Mouse (Mus musculus): ENCODE results near the gene Osbpl3.

The Osbpl3 gene

DNA sequence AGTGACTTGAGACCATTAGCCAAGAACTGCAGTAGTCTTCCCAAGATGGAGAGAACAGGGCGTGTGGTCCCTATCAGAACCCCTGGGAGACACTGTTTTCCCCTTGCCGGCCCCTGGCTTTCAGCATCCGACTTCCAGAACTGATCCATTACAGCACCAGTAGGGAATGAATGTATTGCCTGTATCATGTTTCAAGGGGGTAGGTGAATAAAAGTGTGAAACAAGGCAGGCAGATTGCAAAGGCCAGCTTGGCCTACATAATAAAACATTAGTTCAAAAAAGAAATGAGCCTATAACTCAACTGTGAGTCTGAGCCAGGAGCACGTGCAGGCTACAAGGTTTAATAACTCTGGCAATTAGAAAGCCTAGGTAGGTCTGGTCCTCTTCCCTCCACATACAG lies 52.5 kb downstream of the Osbpl3 start:
- no peak for DNase-seq (ENCODE audit: low spot score in 2 of 2)

DNA sequence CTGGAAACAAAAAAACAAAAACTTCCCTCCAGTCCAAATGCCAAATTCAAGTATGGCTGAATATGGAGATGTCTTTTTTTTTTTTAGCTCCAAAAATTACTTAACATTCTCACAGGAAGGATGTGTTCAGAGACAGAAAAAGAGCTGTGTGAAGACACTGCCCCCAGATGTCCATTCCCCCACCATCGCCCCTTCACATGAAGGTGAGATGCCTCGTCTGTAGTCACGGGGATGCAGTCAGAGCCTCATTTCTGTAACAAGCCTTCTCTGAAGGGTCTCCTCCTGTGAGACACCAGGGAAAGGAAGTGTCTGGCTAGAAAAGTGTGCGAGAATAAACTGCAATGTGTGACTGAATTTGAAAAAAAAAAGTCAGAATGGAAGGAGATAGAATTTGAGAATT lies 53.1 kb downstream of the Osbpl3 start:
- DNase-seq (ENCODE audit: low spot score in 2 of 2): no peak

DNA sequence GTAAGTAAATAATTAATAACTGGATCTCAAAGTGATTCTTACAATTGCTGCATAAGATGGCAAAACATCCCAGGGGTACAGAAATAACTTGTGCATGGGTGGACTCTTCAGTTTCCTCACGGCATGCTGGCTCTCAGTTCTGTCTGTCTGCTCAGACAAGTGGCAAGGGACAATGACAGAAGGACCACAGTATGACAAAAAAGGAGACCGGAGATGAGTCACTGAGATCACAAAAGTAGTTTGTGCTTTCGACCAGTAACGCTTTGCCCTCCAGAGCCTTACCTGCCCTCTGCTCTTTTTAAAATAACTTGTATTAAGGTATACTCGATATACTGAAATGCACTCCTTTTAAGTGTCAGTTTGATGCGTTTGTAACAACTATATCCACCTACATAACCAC lies 55.8 kb downstream of the Osbpl3 start:
- DNase-seq (ENCODE audit: low spot score in 2 of 2): no peak

DNA sequence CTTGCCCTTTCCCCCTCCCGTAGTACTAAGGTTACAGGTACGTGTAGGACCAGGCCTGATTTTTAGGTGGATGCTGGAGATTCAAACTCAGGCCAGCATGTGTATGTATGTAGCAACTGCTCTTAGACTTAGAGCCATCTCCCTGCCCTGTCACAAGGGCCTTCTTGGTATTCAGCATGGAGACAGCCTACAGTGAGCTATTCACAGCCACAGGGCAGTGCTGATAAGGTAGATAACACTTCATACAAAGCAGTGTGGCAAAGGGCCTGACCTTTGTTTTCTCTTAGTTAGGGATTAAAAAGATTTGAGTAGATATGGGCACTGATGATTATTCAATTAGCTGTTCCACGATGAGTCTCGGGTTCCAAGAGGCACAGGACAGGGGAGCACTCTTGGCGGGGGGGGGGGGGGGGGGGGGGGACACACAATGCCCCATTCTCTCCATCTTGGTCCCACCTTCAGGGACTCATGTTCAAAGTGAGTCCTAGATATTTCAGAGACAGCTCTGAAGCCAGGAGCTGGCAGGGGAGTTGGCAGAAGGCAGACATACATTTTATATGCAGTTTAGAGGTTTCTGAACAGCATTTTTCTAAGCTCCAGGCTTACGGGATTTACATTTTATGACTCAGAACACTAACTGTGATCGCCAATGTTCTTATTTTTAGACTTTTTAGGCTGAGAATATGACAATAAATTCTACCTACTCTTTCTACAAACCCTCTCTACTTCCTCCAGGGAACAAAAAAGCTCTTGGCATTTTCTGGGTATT lies 56.4 kb downstream of the Osbpl3 start:
- no peak for DNase-seq (ENCODE audit: low spot score in 2 of 2)

DNA sequence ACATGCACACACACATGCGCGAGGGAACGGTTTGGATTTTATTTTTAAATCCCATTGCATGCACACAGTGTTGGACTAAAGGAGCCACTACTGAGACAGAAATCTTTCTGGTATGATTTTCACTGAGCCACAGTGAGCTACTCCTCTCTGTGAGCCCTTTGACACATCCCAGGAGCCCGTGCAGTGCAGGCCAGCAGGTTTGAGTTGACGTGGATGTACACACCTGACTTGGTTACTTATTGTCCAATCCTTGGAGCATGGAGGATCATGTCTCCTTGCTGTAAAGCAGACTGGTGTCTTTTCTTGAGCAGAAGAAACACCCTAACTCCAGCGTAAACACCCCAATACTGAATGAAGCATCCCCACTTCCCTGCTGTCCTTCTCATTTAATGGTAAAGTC lies 57.7 kb downstream of the Osbpl3 start:
- no peak for DNase-seq (ENCODE audit: low spot score in 2 of 2)

DNA sequence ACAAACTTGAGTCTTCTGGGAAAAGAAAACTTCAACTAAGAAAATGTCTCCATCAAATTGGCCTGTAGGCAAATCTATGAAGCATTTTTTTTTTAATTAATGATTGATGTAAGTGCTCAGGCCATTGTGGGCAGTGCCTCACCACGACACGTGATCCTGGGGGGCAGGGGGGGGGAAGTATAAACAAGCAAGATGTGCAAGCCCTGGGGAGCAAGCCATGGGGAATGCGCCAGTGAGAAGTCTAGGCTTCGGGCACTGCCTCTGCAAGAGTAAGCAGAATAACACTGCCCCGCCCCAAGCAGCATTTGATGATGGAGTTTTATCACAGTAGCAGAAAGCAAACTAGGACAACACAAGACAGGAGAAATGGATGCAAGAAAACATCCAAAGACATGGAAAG lies 58.9 kb downstream of the Osbpl3 start:
- no peak for DNase-seq (ENCODE audit: low spot score in 2 of 2)

DNA sequence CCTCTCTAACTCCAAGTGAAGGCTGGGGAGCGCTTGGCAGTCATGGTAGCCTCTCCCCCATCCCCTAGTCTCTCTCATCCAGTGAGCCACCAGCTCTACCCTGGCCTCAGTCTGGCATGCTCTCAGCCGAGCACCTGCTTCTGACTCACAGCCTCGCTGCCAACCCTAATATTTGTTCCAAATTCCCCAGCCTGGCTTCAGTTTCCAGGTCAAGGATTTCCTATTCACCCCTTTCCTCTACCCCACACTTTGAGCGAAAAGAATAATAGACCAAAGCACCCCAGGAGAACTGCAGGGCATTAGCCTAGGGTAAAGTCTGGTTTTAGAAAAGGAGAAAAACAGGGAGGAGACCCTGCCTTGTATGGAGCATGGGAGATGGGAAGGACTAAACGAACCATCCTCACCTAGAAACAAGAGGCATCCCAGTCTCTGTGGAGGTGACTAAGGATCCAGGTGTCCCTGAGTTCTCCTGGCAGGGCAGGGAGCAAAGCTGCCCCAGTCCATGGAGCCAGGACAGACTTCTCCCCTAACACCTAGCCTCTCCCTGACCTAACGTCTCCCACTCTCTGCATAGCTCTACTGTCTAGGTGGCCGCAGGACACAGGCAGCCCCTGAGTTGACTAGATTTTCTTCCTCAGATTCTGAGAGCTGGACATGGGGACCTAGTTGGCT lies 60.2 kb downstream of the Osbpl3 start:
- no peak for DNase-seq (ENCODE audit: low spot score in 2 of 2)

DNA sequence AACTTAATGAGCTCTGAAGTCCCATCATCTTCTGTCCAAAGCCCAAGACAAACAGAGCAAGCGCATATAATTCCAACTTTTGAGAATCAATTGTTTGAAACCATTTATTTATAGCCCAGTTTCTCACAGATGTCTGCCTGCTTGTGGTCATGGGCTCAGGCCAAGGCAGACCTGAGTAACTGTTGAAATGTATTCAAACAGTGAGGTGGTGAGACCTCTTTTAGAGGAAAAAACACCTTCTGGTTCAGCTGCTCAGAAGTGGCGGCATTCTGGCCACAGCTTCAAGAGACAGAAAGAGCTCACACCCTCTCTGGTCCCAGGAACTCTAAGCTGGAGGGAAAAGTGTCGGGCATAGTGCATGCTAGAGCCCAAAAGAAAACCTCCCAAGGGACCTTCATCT lies 61.6 kb downstream of the Osbpl3 start:
- no peak for DNase-seq (ENCODE audit: low spot score in 2 of 2)

DNA sequence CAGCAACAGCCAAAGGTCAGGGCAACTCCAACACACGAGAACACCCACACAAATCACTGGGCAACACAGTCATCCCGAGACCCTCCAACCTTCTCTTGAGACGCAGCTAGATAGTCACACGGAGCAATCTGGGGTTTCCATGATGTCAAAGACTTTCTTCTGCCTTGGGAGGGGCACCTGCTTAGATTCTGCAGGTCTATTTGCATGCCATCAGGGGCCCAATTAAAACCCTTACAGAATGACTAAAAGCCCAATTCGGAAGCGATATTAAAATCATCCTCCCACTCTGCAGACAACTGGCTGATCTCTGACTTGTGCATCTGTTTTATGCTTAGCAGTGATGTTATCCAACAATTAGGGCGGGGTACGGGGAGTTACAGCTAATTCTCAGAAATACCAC lies 62.0 kb downstream of the Osbpl3 start:
- no peak for DNase-seq (ENCODE audit: low spot score in 2 of 2)

DNA sequence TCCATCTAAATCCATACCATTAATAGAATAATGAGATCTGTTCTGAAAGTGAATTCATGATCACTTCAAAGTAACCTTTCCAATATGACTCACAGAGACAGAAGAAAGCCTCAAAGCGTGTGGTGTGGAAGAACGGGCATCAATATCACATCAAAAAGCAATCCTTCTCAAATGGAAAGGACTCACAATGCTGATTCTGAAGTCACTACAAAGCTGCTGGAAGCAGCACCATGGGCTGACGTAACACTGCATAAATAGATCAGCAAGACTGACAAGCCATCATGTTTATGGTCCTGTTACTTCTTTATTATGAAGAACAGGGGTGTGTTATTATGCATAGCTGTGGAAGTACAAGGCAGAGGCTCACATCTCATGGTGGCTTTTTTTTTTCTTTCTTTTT lies 64.0 kb downstream of the Osbpl3 start:
- DNase-seq (ENCODE audit: low spot score in 2 of 2): no peak

DNA sequence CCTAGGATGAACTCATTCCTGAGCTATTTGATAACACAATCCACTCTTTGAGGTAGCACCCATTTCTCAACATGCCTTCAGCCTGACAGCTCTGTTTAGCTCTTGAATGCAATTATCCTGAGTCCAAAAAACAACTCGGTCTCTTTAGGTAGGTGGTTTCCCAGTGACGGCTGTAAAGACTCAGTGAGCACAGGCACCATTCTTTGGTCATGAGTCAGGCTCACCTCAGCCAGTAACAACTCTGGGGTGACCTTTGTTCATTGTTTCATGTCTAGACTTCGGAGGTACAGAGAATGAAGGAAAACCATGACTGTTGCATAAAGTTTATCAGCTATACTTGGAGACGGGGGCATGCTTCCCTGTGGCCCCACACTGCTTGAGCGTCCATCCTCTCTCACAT lies 65.7 kb downstream of the Osbpl3 start:
- no peak for DNase-seq (ENCODE audit: low spot score in 2 of 2)

DNA sequence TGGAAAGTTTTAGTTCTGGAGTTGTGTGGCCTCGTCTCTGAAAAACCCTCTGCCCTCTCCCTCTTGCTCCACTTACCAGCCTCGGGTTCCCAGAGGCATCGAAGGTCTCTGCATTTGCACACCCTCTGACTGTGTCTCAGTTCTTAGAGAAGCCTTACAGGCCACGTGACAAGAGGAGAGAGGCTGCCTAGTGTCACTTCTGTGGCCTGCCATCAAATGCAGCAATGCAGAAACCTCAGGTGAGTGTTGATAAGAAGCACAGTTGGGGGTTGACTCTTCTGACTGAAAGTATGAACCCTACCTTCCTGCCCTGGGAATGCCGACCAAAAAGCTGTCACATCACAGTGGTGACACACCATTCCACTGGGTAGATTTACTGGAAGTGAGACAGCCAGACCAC lies 68.4 kb downstream of the Osbpl3 start:
- no peak for DNase-seq (ENCODE audit: low spot score in 2 of 2)

DNA sequence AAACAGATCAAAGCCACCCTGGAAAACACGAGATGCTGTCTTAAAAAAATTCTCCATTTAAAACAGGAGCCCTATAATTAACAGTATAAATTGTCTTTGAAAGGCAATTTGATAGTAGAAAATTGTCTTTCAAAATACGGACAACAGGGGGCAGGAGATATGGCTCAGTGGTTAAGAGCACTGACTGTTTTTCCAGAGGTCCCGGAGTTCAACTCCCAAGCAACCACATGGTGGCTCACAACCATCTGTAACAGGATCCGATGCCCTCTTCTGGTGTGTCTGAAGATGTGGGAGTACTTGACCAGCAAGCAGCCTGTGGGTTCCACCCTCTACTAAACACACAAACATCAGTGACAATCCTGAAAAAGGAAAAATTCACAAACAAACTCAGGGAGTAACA lies 69.5 kb downstream of the Osbpl3 start:
- no peak for DNase-seq (ENCODE audit: low spot score in 2 of 2)

DNA sequence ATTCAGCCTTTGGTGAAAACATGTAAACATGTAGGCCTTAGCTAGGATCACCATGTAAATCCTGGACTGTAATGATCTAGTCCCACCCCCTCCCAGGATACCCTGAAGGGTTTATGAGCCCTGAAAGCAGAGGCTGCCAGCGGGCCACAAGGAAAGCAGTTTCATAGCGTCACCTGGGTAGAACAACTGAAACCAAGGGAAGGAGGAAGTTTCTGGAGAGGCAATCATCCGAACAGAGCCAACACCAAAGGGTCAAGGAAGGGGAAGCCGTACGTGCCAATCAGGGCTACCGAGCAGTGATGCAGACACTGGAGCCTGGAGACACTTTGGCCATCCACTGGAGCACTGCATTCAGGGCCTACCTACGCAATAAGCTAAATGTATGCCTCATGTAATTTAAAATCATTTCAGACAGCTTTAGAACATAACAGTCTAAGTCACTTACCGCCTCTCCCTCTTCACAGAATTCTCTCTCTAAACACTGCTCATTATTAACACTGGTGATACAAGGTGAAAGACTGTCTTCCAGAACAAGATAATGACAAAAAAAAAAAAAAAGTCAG lies 70.5 kb downstream of the Osbpl3 start:
- DNase-seq (ENCODE audit: low spot score in 2 of 2): no peak

DNA sequence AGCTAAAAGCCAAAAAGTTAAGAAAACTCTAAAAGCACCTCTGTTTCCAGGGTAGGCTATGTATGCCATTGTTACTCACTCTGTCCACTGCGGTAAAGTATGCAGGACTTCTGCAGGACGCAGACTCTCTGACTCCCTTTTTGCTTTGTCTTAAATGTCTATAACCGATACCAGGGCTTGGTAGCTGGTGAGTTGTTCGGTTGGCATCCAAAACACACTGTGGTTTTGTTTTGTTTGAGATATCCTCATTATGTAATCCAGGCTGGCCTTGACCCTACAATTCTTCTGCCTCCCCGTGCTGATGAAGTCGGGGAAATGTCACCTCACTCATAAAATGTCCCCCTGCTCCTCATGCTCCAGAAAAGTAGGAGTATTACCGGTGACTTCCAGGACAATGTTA lies 73.3 kb downstream of the Osbpl3 start:
- DNase-seq (ENCODE audit: low spot score in 2 of 2): no peak

DNA sequence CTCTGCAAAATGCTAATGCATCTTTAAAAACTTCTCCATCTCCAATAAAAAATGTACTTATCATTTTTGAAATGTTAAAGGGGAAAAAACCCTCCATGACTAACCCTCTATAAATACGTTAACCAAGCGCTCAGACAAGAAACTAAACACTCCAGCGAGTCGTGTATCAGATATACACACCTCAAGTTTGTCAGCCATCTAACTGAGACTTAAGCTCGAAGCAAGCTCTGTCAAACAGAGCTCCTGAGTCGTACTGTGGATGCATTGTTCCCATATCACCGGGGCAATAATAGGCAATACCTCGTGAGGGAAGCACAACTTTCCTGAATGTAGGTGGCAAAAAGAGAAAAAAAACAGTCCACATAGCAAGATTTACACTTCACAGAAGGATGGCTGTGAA lies 73.8 kb downstream of the Osbpl3 start:
- no peak for DNase-seq (ENCODE audit: low spot score in 2 of 2)

DNA sequence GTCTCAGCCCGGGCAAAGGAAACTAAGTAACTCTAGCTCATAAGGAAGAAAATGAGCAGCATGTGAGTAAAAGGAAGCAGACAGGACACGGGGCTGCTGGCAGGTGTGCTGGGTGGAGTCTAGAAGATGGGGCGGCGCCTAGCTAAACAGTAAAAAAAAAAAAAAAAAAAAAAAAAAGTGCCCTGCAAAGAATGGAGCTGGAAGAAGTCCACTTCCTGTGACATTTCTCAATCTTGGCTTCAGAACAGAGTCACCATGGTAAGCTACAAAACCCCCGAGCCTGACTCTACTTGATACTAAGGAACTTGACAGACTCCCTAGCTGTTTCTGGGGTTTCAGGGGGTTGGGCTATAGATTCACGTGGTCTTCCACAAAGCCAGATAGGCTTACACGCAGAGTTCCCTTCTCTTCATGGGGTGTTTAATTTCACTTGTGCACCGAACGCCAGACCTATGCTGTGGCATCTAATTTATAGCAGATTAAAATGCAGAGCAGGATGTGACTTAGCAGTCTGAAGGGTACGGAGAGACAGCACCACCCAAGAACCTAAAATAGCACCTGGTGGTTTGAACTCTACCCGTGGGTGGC lies 74.4 kb downstream of the Osbpl3 start:
- no peak for DNase-seq (ENCODE audit: low spot score in 2 of 2)

DNA sequence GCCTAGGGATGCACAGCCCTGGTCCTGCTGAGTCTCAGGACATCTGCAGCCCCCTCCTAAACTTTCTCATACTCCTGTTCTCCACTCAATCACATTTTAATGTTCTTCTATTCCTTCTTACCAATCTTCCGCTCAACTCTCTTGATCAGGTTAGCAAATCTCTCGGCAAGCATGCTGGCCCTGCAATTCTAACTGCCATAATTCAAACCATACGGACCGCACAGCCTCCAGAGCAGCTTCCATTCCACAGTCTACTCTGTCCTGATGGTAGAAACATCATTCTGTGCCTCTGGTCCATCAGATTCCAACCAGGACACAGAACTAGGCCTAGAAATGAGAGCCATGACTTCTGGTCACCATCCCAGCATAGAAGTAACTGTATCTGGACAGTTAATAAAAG lies 76.3 kb downstream of the Osbpl3 start:
- DNase-seq (ENCODE audit: low spot score in 2 of 2): no peak

DNA sequence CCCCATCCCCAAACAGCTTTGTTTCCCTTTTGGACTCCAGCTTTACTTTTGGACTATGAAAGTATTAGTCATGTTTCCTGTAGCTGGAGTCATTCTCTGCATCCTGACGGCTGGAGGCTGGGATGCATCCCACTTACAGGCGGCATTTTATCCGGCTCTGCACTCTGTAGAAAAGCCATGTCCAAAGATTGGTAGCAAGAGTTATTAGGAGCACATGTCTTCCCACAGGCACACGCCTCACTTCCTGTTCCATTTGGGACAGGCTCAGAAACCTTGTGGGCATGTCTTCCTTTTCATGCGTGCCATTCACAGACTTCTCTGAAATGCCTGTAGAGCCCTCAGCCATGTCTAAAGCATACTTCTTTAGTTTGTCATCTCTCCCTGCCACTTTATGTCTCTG lies 76.9 kb downstream of the Osbpl3 start:
- no peak for DNase-seq (ENCODE audit: low spot score in 2 of 2)

DNA sequence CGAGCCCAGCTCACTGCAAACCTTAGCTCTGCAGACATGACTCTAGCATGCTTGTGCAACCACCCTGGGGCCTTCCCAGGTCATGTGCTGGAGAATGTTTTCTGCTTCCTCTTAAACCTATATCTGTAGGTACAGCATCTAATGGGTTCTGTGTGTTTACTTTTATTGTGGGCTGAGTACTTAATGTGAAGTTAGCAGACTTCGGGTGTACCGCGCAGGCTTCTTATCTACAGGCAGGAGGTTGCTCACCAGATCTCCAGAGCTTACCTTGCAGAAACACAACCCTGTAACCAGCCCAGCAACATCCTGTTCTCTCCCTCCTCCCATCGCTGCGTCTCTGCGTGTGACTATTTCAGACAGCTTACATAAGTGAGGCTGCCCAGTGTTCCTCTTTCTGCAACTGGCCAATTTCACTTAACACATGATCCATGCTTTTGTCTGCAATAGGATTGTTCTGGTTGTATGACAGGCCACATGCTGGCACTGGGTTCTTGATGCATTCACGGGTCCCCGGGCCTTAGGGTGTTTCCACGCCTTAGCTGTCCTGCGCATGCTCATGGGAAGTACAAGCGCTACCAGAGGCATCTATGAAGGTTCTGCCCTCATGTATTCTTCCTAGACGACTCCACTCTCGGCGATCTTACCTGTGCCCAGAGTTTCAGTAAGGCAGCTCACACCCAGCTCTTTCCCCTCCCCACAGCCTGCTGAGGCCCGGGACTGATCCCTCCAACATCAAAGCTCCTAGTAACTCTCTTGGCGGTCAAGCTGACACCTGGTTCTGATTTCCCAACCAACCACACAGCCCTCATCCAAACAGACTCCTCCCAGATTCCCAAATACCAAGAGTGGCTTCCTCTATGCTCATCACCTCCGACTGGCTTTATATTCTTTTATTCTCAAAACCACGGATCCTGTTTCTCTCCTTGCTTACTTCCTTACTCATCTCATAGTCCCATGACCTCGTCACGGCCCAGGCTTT lies 78.0 kb downstream of the Osbpl3 start:
- DNase-seq (ENCODE audit: low spot score in 2 of 2): no peak

DNA sequence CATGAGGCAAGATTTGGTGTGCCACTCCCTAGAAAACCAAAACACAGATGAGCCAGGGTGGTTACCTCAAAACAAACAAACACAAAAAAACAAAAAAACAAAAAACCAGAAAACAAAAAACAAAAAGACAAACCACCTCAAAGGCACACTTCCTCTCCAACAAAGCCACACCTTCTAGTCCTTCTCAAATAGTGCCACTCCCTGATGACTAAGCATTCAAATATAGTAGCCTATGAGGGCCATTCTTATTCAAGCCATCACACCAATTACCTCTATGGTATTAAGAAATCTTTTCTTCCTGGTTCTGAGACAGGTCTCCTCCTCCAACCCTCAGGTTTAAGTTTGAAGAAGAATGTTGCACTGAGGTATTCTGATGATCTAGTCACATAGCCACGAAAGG lies 79.3 kb downstream of the Osbpl3 start:
- DNase-seq (ENCODE audit: low spot score in 2 of 2): no peak

All from frontal cortex, postnatal 10 days (tissue).